Mouse (Mus musculus): ENCODE results near the gene Prrg2.

DNA sequence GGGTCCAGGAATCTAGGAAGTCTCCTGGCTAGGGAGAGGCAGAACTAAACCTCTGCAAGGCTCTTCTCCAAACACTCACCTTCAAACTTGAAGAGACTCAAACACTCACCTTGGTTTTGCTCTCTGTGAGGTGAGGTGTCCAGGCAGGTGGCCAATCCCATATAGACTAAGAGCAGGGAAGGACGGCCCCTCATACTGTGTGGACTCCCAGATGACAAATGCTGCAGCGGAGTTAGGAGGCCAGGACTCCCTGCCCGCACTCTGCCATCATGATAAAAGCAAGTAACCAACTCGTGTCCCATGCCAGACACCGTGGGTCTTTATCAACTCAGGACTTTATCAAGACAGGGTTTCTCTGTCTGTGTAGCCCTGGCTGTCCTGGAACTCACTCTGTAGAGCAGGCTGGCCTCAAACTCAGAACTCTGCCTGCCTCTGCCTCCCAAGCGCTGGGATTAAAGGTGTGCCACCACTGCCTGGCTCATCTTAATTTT lies 1.8 kb downstream of the Prrg2 start:
- TF ChIP-seq CTCF (IDR thresholded peaks at IDR 0.05; ENCODE audit: low read depth) = no peak
- no peak for TF ChIP-seq EP300 (IDR thresholded peaks at IDR 0.05; ENCODE audit: low read depth)

Data from liver, postnatal 0 days (tissue).